Mouse (Mus musculus) MEL (cell line): ENCODE results near the gene Tsc22d3. TPM values are rescaled to one million over a fixed set of nuclear protein-coding genes. Genes with fewer than 3 reads are reported as not detected.

Experiments used
- DNase-seq: peaks from one replicate; pipeline ENCODE4 v3.0.0; 2011; ENCODE audit warnings: low read depth, low spot score
- H3K27ac ChIP-seq: 2 replicates; pipeline ENCODE4 v1.5.1; 2012; ENCODE audit warnings: low read depth, mild to moderate bottlenecking, control low read depth, low read length, moderate library complexity; ENCODE audit not compliant: control insufficient read depth
- H3K27me3 ChIP-seq, 2 experiments: fragments of 150-350 bp in 1 of 2; sonication (generic) in 1 of 2; 2 replicates each; pipeline ENCODE4 v1.6.1; 2012; ENCODE audit warnings: low read length in 2 of 2, mild to moderate bottlenecking in 2 of 2, improper control_type of control experiment in 1 of 2, moderate library complexity in 1 of 2; ENCODE audit not compliant: insufficient read depth in 2 of 2, control insufficient read depth in 1 of 2
- H3K36me3 ChIP-seq, 2 experiments: 2 replicates each; pipeline ENCODE4 v1.6.1; 2012 to 2014; ENCODE audit warnings: low read length in 2 of 2, improper control_type of control experiment in 1 of 2, inconsistent platforms in 1 of 2, mild to moderate bottlenecking in 1 of 2; ENCODE audit not compliant: insufficient read depth in 2 of 2, control insufficient read depth in 1 of 2
- H3K4me1 ChIP-seq, 2 experiments: fragments of 150-350 bp in 1 of 2; sonication (generic) in 1 of 2; 2 replicates each; pipeline ENCODE4 v1.6.1; 2012; ENCODE audit warnings: low read length in 2 of 2, improper control_type of control experiment in 1 of 2, mild to moderate bottlenecking in 1 of 2; ENCODE audit not compliant: insufficient read depth in 2 of 2, control insufficient read depth in 1 of 2
- H3K4me3 ChIP-seq, 2 experiments: fragments of 150-350 bp in 1 of 2; sonication (generic) in 1 of 2; 2 replicates each; pipeline ENCODE4 v1.5.1; 2012; ENCODE audit warnings: low read depth in 2 of 2, low read length in 2 of 2, mild to moderate bottlenecking in 2 of 2, moderate library complexity in 2 of 2, control low read depth in 1 of 2, improper control_type of control experiment in 1 of 2; ENCODE audit not compliant: control insufficient read depth in 1 of 2, insufficient read depth in 1 of 2
- H3K79me2 ChIP-seq: 2 replicates; pipeline ENCODE4 v1.6.1; 2012; ENCODE audit warnings: mild to moderate bottlenecking, low read length, moderate library complexity; ENCODE audit not compliant: control insufficient read depth, poor library complexity, insufficient read depth
- H3K9ac ChIP-seq: 2 replicates; pipeline ENCODE4 v1.6.1; 2012; ENCODE audit warnings: low read depth, mild to moderate bottlenecking, control low read depth, low read length, moderate library complexity; ENCODE audit not compliant: control insufficient read depth, poor library complexity, severe bottlenecking
- H3K9me3 ChIP-seq: fragments of 150-350 bp; sonication (generic); replicated peaks from 2 replicates; pipeline ENCODE4 v1.6.1; 2012; ENCODE audit warnings: mild to moderate bottlenecking, low read length, improper control_type of control experiment, moderate library complexity; ENCODE audit not compliant: insufficient read depth
- CHD1 ChIP-seq: IDR thresholded peaks from 2 replicates; pipeline ENCODE4 v1.6.1; 2012; ENCODE audit warnings: low read depth, mild to moderate bottlenecking, inconsistent platforms, low read length, improper control_type of control experiment
- CTCF ChIP-seq, 3 experiments: IDR thresholded peaks in 2 of 3; conservative IDR thresholded peaks in 1 of 3; 2 replicates each; pipeline ENCODE4 v1.5.1; 2011 to 2012; ENCODE audit warnings: low read length in 3 of 3, low read depth in 2 of 3, mild to moderate bottlenecking in 2 of 3, improper control_type of control experiment in 1 of 3, inconsistent platforms in 1 of 3, mixed read lengths in 1 of 3, moderate library complexity in 1 of 3; ENCODE audit not compliant: control insufficient read depth in 1 of 3, insufficient read depth in 1 of 3, poor library complexity in 1 of 3, severe bottlenecking in 1 of 3
- ELF1 ChIP-seq: IDR thresholded peaks from 2 replicates; pipeline ENCODE4 v1.6.1; 2014; ENCODE audit warnings: low read depth, mild to moderate bottlenecking, inconsistent platforms, low read length, improper control_type of control experiment, moderate library complexity
- EP300 ChIP-seq, 2 experiments: IDR thresholded peaks; 2 replicates each; pipeline ENCODE4 v1.6.1; 2011; ENCODE audit warnings: improper control_type of control experiment in 2 of 2, low read length in 2 of 2, low read depth in 1 of 2, mild to moderate bottlenecking in 1 of 2
- ETS1 ChIP-seq: IDR thresholded peaks from 2 replicates; pipeline ENCODE4 v1.6.1; 2012; ENCODE audit warnings: low read depth, mild to moderate bottlenecking, inconsistent platforms, low read length, improper control_type of control experiment, moderate library complexity
- GABPA ChIP-seq: IDR thresholded peaks from 2 replicates; pipeline ENCODE4 v1.6.1; 2012; ENCODE audit warnings: low read depth, mild to moderate bottlenecking, inconsistent platforms, low read length, improper control_type of control experiment, moderate library complexity
- KAT2A ChIP-seq: conservative IDR thresholded peaks from 2 replicates; pipeline ENCODE4 v1.6.1; 2012; ENCODE audit warnings: low read depth, low read length, improper control_type of control experiment, inconsistent platforms
- MAZ ChIP-seq: IDR thresholded peaks from 2 replicates; pipeline ENCODE4 v1.6.1; 2012; ENCODE audit warnings: low read depth, mild to moderate bottlenecking, inconsistent platforms, low read length, improper control_type of control experiment
- MEF2A ChIP-seq: IDR thresholded peaks from 2 replicates; pipeline ENCODE4 v1.6.1; 2014; ENCODE audit warnings: low read depth, mild to moderate bottlenecking, inconsistent platforms, low read length, improper control_type of control experiment; ENCODE audit not compliant: poor library complexity, insufficient replicate concordance, severe bottlenecking; ENCODE audit errors: extremely low read depth
- MXI1 ChIP-seq: IDR thresholded peaks from 2 replicates; pipeline ENCODE4 v1.6.1; 2011; ENCODE audit warnings: mild to moderate bottlenecking, low read depth, low read length, improper control_type of control experiment
- NELFE ChIP-seq: IDR thresholded peaks from 2 replicates; pipeline ENCODE4 v1.6.1; 2011; ENCODE audit warnings: low read depth, low read length, improper control_type of control experiment
- NRF1 ChIP-seq: IDR thresholded peaks from 2 replicates; pipeline ENCODE4 v1.6.1; 2014; ENCODE audit warnings: low read depth, mild to moderate bottlenecking, inconsistent platforms, low read length, improper control_type of control experiment, moderate library complexity; ENCODE audit not compliant: poor library complexity, insufficient read depth, severe bottlenecking
- POLR2A ChIP-seq, 2 experiments: IDR thresholded peaks; 2 replicates each; pipeline ENCODE4 v1.6.1; 2011 to 2012; ENCODE audit warnings: low read length in 2 of 2, mild to moderate bottlenecking in 2 of 2, control low read depth in 1 of 2, improper control_type of control experiment in 1 of 2, low read depth in 1 of 2, moderate library complexity in 1 of 2; ENCODE audit not compliant: control insufficient read depth in 1 of 2, insufficient read depth in 1 of 2, poor library complexity in 1 of 2
- POLR2AphosphoS2 ChIP-seq: IDR thresholded peaks from 2 replicates; pipeline ENCODE4 v1.6.1; 2011; ENCODE audit warnings: low read length, improper control_type of control experiment
- RAD21 ChIP-seq: IDR thresholded peaks from 2 replicates; pipeline ENCODE4 v1.6.1; 2011; ENCODE audit warnings: mild to moderate bottlenecking, low read depth, low read length, improper control_type of control experiment
- SIN3A ChIP-seq: IDR thresholded peaks from 2 replicates; pipeline ENCODE4 v1.6.1; 2012; ENCODE audit warnings: low read length, improper control_type of control experiment, inconsistent platforms
- SMC3 ChIP-seq: IDR thresholded peaks from 2 replicates; pipeline ENCODE4 v1.6.1; 2011; ENCODE audit warnings: low read depth, low read length, improper control_type of control experiment
- TAL1 ChIP-seq: IDR thresholded peaks from 2 replicates; pipeline ENCODE4 v1.6.1; 2012; ENCODE audit warnings: mild to moderate bottlenecking, inconsistent platforms, low read length, moderate library complexity, mixed read lengths
- TCF12 ChIP-seq: IDR thresholded peaks from 2 replicates; pipeline ENCODE4 v1.6.1; 2014; ENCODE audit warnings: low read depth, mild to moderate bottlenecking, inconsistent platforms, low read length, improper control_type of control experiment, moderate library complexity
- UBTF ChIP-seq: IDR thresholded peaks from 2 replicates; pipeline ENCODE4 v1.6.1; 2012; ENCODE audit warnings: low read depth, mild to moderate bottlenecking, inconsistent platforms, low read length, improper control_type of control experiment, moderate library complexity, borderline replicate concordance; ENCODE audit not compliant: insufficient read depth
- USF1 ChIP-seq: IDR thresholded peaks from 2 replicates; pipeline ENCODE4 v1.6.1; 2014; ENCODE audit warnings: low read depth, mild to moderate bottlenecking, inconsistent platforms, low read length, improper control_type of control experiment, moderate library complexity
- USF2 ChIP-seq, 2 experiments: IDR thresholded peaks; 2 replicates each; pipeline ENCODE4 v1.6.1; 2011 to 2012; ENCODE audit warnings: improper control_type of control experiment in 2 of 2, low read length in 2 of 2, borderline replicate concordance in 1 of 2, inconsistent platforms in 1 of 2, low read depth in 1 of 2, mild to moderate bottlenecking in 1 of 2; ENCODE audit not compliant: insufficient read depth in 1 of 2
- ZKSCAN1 ChIP-seq: IDR thresholded peaks from 2 replicates; pipeline ENCODE4 v1.6.1; 2012; ENCODE audit warnings: low read depth, mild to moderate bottlenecking, inconsistent platforms, low read length, improper control_type of control experiment, moderate library complexity
- ZMIZ1 ChIP-seq: IDR thresholded peaks from 2 replicates; pipeline ENCODE4 v1.6.1; 2012; ENCODE audit warnings: low read depth, mild to moderate bottlenecking, inconsistent platforms, low read length, improper control_type of control experiment, moderate library complexity
- ZNF384 ChIP-seq: IDR thresholded peaks from 2 replicates; pipeline ENCODE4 v1.6.1; 2012; ENCODE audit warnings: low read depth, mild to moderate bottlenecking, inconsistent platforms, low read length, improper control_type of control experiment
- polyA plus RNA-seq, 2 experiments: library from polyadenylated mRNA; stranded (reverse) in 1 of 2; unstranded in 1 of 2; fragments of >175 nt in 1 of 2; fragments of >200 nt in 1 of 2; gene quantifications; 2 replicates each; pipeline versions ENCODE4 v1.2.1 to v1.2.4; 2012; ENCODE audit warnings: low replicate concordance in 2 of 2, low read depth in 1 of 2; ENCODE audit not compliant: insufficient read length in 2 of 2, insufficient read depth in 1 of 2, missing spikeins in 1 of 2
- total RNA-seq: library from RNA; depleted of rRNA; stranded (reverse); fragments of 300-350 nt; gene quantifications from 2 replicates; pipeline ENCODE4 v1.2.3, GENCODE M21; 2012

Gene Tsc22d3
- total and polyA plus RNA-seq, 3 experiments, result 29.5 to 32.7 TPM; not detected in 1

- TF ChIP-seq NRF1, result no peak
- no peak for TF ChIP-seq POLR2A (IDR thresholded peaks at IDR 0.05; ENCODE audit: control insufficient read depth in 1 of 2, insufficient read depth in 1 of 2, low read depth in 1 of 2, low read length in 2 of 2, poor library complexity in 1 of 2)
- peak; percentile 76 for TF ChIP-seq ZNF384
- TF ChIP-seq RAD21, result peak; percentile 95
- TF ChIP-seq KAT2A, result 0 out of 2 replicates have a peak, but pooled peaks have one; percentile 31
- TF ChIP-seq UBTF, result no peak
- no peak for TF ChIP-seq USF1
- no peak for TF ChIP-seq MEF2A
- TF ChIP-seq CHD1, result no peak
- TF ChIP-seq GABPA, result no peak
- peak; percentile 57; the same call in 1 of the 2 replicates for TF ChIP-seq ETS1
- TF ChIP-seq, all 39 proteins: peak for 19
Measured at GRCm38 (mm10) chrX:140491884-140492571, 108.4 kb downstream of the Tsc22d3 start (continued).

- Histone ChIP-seq H3K4me3 (no peak overlapping the region), H3K9ac (no peak overlapping the region), H3K27ac (no peak overlapping the region), H3K4me1 (peaks cover 23 to 25% of the 10 kb centered on the region in 2 experiments), H3K79me2 (no peaks in the 10 kb centered on the region), H3K27me3 (no peaks in the 10 kb centered on the region), H3K36me3 (peaks cover 0 to 25% of the 10 kb centered on the region in 2 experiments; a peak in 2 of 4 replicates), H3K9me3 (no peaks in the 10 kb centered on the region)
- TF ChIP-seq SMC3, result no peak
- no peak for TF ChIP-seq POLR2AphosphoS2
- no peak for TF ChIP-seq ETS1
- no peak for TF ChIP-seq CTCF (IDR thresholded peaks at IDR 0.05 in 2 of 3, conservative IDR thresholded peaks at IDR 0.05 in 1 of 3; ENCODE audit: control insufficient read depth in 1 of 3, insufficient read depth in 1 of 3, low read depth in 2 of 3, low read length in 3 of 3, poor library complexity in 1 of 3, severe bottlenecking in 1 of 3)
- no peak for TF ChIP-seq ZMIZ1
- no peak for TF ChIP-seq GABPA
- no peak for TF ChIP-seq POLR2A (IDR thresholded peaks at IDR 0.05; ENCODE audit: control insufficient read depth in 1 of 2, insufficient read depth in 1 of 2, low read depth in 1 of 2, low read length in 2 of 2, poor library complexity in 1 of 2)
- TF ChIP-seq EP300 (IDR thresholded peaks at IDR 0.05; ENCODE audit: low read depth in 1 of 2, low read length in 2 of 2), result no peak
- TF ChIP-seq MXI1, result no peak
- TF ChIP-seq SIN3A, result no peak
- TF ChIP-seq MAZ, result no peak
- TF ChIP-seq MEF2A, result no peak
- TF ChIP-seq NELFE, result no peak
- TF ChIP-seq CHD1, result no peak
- no peak for TF ChIP-seq ZKSCAN1
- TF ChIP-seq TAL1, result no peak
- TF ChIP-seq TCF12, result no peak
- no peak for TF ChIP-seq ELF1
- no peak for TF ChIP-seq USF2 (IDR thresholded peaks at IDR 0.05; ENCODE audit: borderline replicate concordance in 1 of 2, insufficient read depth in 1 of 2, low read depth in 1 of 2, low read length in 2 of 2)
- DNase-seq, result no peak
Measured at GRCm38 (mm10) chrX:140490203-140490602, 110.3 kb downstream of the Tsc22d3 start.
